Mouse (Mus musculus) ES-Bruce4 (cell line): ENCODE data around the gene Ppp4r3a.

Experiments used
- CTCF ChIP-seq: IDR thresholded peaks from one replicate; pipeline ENCODE4 v1.8.1; 2011; ENCODE audit warnings: low read depth, low read length
- POLR2A ChIP-seq: IDR thresholded peaks from one replicate; pipeline ENCODE4 v1.8.1; 2011; ENCODE audit warnings: low read length; ENCODE audit not compliant: insufficient read depth

DNA sequence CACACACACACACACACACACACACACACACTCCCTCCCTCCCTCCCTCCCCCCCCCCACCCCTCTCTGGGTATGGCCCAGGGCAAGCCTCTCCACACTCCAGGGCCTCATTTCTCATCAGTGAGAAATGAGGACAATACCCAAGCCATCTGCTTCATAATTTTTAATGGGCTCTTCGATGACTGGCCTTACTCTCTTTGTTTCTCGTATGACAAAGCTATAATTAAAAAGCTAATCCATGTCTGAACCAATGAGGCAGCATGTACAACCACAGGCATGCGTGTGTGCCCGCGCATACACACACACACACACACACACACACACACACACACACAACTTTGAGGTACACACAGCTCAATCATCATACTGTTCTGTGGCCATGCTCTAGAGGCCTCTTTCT is 78.5 kb downstream of the Ppp4r3a start:
- no peak for TF ChIP-seq POLR2A
- no peak for TF ChIP-seq CTCF
